Mouse (Mus musculus) Muller cell, postnatal 12 days (primary cell): ENCODE data around the gene Klhl26.
A peak's percentile ranks its signal among the peaks of the same experiment; 100 is the strongest.

Experiments used
- DNase-seq: peaks from one replicate; pipeline ENCODE4 v3.0.0-alpha.2; 2015; ENCODE audit errors: inconsistent ontology term

Klhl26 gene

DNA sequence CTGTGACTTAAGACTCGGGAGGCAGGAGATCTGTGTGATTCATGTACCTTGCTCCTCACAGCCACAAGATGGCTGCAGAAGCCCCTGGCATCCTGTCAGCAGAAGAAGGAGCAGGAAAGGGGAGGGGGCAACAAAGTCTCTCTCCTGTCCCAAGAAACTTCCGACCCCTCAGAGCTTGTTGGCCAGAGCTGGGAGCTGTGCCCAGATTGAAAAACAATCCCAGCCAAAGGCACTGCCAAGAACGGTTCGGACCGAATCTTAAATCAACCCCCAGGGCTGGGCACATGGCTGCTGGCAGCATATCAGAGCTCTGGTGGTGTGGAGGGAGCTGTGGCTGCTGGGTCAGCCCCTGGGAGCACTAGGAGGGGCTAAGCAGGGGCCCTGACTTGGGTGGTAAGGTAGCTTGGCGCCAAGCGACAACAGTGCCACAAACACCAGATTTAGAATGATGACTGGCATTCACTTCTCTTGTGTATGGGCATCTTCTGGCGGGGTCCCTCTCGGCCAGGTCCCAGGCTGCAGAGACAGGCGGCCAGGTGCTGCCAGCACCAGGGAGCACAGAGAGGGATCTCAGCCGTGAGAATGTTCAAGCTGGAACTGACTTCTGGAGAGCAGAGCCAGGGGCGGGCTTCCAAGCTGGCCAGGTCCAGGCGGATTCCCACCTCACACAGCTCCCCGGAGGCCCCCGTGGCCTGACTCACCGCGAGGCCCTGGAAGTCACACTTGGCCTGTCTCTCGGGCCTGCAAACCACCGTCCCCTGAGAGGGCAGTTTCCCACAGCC is 28.9 kb downstream of the Klhl26 start:
- DNase-seq = peak; percentile 64

GRCm38 (mm10) chr8:70445988-70446387 is 30.8 kb downstream of the Klhl26 start:
- no peak for DNase-seq

GRCm38 (mm10) chr8:70443326-70443725 is 33.4 kb downstream of the Klhl26 start:
- no peak for DNase-seq

DNA sequence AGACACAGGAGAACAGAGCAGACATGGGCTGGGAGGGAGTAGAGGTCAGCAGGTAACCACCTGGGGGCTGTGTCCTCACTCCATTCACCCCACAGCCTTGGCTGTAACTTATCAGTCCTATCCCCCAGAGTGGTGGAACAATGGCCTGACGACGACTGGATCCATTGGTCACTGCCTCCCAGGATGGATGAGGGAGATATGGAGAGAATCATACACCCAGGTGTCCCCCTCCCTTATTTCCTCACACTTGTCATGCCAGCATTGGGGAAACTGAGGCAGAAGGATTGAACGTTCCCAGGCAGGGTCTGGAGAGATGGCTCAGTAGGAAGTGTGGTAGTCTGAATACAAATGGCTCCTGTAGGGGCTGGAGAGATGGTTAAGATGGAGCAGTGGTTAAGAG is 35.2 kb downstream of the Klhl26 start:
- DNase-seq = no peak

DNA sequence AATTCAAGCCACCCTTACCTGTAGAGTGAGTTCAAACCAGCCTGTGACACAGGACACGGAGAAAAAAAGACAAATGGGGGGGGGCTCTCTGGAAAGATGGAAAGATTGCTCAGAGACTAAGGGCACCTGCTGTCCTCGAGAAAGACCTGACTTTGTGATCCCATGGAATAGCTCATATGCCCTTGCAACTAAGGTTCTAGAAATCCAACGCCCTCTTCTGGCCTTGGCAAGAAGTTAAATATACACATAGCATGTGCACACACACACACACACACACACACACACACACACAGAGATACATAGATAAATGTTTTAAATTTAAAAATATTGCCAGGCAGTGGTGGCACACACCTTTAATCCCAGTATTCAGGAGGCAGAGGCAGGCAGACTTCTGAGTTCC is 36.5 kb downstream of the Klhl26 start:
- DNase-seq = no peak

DNA sequence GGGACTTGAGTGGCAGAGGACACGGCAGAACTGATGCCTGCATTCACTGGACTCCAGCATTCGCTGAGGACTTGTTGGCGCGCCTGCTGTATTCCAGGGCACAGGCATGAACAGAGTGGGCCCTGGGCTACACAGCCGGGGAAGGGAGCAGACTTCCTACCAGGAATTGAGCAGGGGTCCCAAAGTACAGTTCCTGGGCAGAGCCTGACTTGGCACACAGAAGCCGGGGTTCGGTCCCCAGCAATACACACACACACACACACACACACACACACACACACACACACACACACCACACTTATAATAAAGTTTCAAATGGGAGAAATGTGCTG is 37.0 kb downstream of the Klhl26 start:
- no peak for DNase-seq

DNA sequence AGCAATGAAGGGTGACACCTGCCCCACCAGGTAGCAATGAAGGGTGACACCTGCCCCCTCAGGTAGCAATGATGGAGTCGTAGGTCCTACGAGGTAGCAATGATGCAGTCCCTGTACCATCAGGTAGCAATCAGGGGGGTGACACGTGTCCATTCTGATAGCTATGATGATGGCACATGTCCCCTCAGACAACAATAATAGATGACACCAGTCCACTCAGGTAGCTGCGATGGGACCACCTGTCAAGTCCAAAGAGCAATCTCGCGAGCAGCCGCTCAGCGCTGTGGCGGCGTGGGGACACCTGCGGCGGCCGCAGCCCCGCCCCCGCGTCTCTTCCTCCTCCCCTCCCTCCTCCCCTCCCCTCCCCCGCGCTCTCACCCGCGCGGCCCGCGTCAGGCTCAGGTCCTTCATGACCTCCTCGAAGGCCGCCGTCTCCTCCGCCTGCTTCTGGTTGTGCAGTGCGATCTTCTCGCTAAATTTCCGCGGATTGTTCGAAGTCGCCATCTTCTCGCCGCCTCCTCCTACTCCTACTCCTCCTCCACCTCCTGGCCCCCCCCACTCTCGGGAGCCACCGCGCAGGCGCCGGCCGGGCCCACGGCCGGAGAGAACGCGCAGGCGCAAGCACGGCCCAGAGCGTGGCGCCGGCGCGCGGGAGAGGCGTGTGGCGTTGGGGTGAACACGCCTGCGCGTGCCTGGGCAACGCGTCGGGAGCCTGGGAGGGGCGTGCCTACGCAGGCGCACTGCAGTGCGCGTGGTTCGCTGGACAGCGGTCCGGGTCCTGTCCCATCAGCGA is 37.5 kb downstream of the Klhl26 start, which contains the start of gene Crtc1:
Gene Crtc1 (minus strand): TSS at position 525 of the 793 bp plus-strand sequence.
- peak; percentile 99 for DNase-seq

GRCm38 (mm10) chr8:70438423-70438822 is 38.3 kb downstream of the Klhl26 start:
- no peak for DNase-seq

- DNase-seq = no peak
Measured at GRCm38 (mm10) chr8:70435156-70435555, 41.6 kb downstream of the Klhl26 start.

GRCm38 (mm10) chr8:70432991-70433536 is 43.7 kb downstream of the Klhl26 start:
- DNase-seq = no peak

DNA sequence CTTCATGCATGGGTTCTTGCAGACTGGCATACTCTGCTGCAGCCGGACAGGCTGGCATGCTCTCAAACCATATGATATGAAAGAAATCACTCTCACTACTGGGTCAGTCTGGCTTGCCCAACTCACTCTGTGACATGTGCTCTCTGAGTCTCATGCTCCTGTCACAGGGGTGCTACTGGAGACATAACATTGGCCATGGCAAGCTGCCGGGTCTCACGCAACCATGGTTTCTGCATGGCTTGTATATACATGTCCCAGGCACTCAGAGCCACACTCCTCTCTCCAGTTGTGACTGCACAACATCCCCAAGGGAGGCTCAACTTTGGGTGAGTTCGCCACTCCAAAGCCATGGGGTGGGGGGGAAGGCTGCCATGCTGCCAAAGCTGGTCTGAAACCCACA is 45.6 kb downstream of the Klhl26 start:
- no peak for DNase-seq

DNA sequence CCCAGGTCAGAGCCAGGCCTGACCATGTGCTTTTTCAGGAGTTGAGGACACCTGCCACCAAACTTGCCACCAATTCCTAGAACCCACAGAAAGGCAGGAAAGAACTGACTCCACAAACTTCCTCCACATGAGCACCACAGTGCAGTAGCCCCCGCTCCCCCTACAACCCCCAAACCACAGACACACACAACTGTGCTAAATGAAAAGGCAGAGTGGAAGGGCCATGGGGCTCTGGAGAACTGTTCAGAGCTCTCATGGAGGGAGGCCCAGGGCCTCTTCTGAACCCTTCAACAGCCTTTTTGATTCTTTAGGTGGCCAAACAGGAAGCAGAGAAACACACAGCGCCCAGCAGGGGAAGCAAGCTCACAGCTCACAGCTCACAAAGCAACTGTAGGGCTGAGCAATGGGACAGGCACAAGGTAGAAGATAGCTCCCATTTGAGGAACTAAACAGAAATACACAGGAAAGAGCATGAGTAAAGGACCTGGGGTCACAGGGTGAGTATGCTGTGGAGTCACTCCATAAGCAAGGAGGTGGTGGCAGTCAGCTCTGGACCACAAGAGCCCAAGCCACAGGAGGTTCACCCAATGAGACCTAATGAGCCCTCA is 50.4 kb downstream of the Klhl26 start:
- DNase-seq = no peak

DNA sequence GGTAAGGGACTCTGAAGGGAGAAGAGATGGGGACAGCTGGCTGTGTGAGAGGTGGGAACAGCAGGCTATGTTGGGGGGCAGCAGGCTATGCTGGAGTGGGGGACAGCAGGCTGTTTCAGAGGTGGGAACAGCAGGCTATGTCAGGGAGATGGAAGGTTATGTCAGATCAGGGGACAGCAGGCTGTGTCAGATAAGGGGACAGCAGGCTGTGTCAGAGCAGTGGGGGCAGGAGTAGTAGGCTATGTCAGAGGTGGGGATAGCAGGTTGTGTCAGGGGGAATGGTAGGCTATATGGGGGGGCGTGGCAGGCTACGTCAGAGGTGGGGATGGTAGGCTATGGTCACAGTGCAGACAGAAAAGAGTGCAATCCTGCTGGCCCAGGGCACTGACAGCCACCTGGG is 54.0 kb downstream of the Klhl26 start:
- DNase-seq = no peak

GRCm38 (mm10) chr8:70421349-70422104 is 55.2 kb downstream of the Klhl26 start:
- DNase-seq = no peak

DNA sequence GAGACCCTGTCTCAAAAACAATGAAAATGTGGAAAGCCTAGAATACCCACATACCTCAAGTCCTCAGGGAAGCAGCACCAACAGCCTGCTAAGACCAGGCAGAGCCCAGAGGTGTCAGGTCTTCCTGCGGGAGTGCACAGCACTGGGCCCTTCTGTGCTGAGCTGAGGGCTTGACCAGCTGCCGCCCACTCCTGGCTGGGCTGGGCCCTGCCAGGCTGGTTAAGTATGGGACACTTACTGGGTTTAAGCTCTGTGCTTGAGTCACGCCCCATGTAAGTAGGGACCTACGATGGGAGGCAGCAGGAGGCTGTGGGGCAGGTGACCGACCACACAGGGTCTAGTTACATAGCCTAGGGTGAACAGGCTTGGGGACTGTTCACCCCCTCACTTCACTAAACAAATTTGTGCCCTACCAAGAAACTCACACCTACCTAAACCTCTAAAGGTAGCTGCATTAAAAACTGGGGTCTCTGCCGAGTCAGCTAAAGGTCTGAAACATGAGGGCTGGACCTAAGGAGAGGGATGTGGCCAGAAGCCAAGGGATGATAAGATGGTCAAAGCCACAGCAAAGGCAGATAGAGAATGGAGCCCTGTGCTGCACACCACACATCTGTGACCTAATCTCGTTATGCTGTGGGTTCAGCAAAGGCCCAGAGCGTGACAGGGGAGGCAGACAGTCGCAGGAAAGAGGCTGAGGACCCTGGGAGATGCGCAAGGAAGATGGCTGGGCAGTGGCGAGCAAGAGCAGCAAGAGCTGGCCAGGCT is 56.7 kb downstream of the Klhl26 start:
- DNase-seq = no peak

- DNase-seq = peak; percentile 86
Measured at GRCm38 (mm10) chr8:70418954-70419353, 57.8 kb downstream of the Klhl26 start.

GRCm38 (mm10) chr8:70417914-70418313 is 58.9 kb downstream of the Klhl26 start:
- DNase-seq = no peak

DNA sequence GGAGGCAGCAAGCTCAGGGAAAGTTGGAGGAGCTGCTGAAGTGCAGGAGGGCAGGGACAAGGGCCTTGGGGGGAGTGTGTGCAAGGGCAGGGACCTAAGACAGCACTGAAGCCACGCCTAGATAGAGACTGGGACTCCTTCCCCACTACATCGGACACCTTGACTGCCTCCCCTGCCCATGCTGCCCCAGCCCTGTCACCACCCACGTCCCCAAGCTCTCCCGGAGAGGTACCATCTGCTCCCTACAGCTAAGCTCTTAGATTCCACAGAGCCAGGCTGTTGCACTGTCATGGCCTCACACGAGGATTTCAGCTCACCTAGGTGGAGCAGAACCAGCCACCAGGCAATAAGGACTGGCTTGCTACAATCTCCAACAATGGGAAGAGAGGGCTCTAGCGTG is 59.8 kb downstream of the Klhl26 start:
- no peak for DNase-seq

DNA sequence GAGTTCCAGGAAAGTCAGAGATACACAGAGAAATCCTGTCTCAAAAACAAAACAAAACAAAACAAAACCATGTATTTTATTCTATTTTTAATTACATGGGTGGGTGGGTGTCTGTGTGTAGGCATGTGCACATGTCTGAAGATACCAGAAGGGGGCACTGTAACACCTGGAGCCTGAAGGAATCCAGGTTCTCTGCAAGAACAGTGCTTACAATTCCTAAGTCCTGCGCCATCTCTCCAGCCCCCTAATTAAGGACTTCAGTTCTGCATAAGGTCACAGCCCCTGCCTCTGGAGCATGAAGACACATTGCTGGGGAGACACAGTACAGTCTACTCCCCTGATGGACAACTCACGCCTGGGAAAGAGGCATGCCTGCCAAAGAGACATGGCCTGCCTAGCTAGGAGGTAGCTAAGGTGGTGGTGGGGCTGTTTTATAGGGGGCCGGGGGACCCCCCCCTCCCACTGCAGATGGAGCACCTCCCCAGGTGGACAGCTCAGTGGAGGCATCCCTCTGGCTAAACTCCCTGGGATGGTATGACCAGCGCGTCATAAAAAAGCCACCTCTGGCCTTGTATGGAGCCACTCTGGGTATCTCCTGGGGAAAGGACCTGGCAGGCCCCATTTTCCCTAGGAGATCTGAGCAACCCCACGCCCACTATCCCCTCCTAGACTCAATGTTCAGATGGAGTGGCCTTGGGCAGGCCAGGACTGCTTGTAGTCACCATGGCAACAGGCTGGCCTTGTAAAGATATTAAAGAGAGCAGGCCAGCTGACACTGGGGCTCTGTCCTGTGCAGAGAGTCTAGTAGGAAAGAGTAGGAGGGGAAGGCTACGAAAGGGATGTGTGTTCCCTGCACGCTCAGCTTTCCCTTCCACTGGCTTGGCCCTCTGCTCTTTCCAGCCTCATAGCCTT is 61.0 kb downstream of the Klhl26 start:
- DNase-seq = no peak
